Mouse (Mus musculus) testis, adult 2 months (tissue): Measurements from ENCODE around the gene Stat5b.

Experiments used
- CTCF ChIP-seq: fragments of 200-500 bp; IDR thresholded peaks from 2 replicates; pipeline ENCODE4 v1.5.1; 2012; ENCODE audit warnings: low read depth, mild to moderate bottlenecking, inconsistent platforms, low read length, moderate library complexity; ENCODE audit not compliant: control insufficient read depth, insufficient read depth, insufficient replicate concordance
- POLR2A ChIP-seq: fragments of 200-500 bp; IDR thresholded peaks from 2 replicates; pipeline ENCODE4 v1.6.1; 2012; ENCODE audit warnings: low read depth, mild to moderate bottlenecking, inconsistent platforms, low read length, moderate library complexity; ENCODE audit not compliant: control insufficient read depth

GRCm38 (mm10) chr11:100861836-100862235 is 11.3 kb upstream of the Stat5b start:
- TF ChIP-seq CTCF (no peak), POLR2A (no peak)
